In genomic region chr1:191313158-191313557, GRCm38 (mm10) we compare ENCODE assay signal across 8 mouse cellular contexts. TPM values are rescaled to one million over a fixed set of nuclear protein-coding genes. Genes with fewer than 3 reads are reported as not detected.
A peak's percentile ranks its signal among the peaks of the same experiment; 100 is the strongest.
DNase-seq lines count a peak whose midpoint lies in the region; ATAC-seq and TF ChIP-seq lines count a peak whose summit lies in the region.

No protein-coding gene starts in this region.

- H3K4me2 ChIP-seq in heart, embryonic 12.5 days = peak overlapping the region; percentile 69
- H3K4me2 ChIP-seq in forebrain, postnatal 0 days (ENCODE audit: low read depth) = peak overlapping the region; percentile 47; the same call in 1 of the 2 replicates
- H3K4me2 ChIP-seq in lung, postnatal 0 days (replicated peaks; ENCODE audit: low read depth, low read length) = peak overlapping the region; percentile 54

- no peak for TF ChIP-seq CTCF in E14TG2a.4 (conservative IDR thresholded peaks at IDR 0.05; ENCODE audit: low read length)
- no peak for TF ChIP-seq CTCF in forebrain, postnatal 0 days (IDR thresholded peaks at IDR 0.05; ENCODE audit: low read depth)
- no peak for TF ChIP-seq CTCF in lung, postnatal 0 days (IDR thresholded peaks at IDR 0.05)

- H3K27ac ChIP-seq in heart, embryonic 12.5 days (ENCODE audit: poor library complexity, severe bottlenecking) = peak overlapping the region; percentile 69; the same call in 1 of the 2 replicates
- no peak overlapping the region for H3K27ac ChIP-seq in forebrain, postnatal 0 days (ENCODE audit: low read depth, low read length)
- peak overlapping the region; percentile 75 for H3K27ac ChIP-seq in lung, postnatal 0 days (ENCODE audit: low read length)

- no peak for TF ChIP-seq EP300 in lung, postnatal 0 days (IDR thresholded peaks at IDR 0.05)

- WGBS in heart, embryonic 12.5 days = 72% methylated on average over 6 of the region's 6 CpGs
- 72% methylated on average over 6 of the region's 6 CpGs for WGBS in forebrain, postnatal 0 days
- WGBS in lung, postnatal 0 days = 73% methylated on average over 6 of the region's 6 CpGs

- no peak for ATAC-seq in heart, embryonic 12.5 days (ENCODE audit: insufficient number of reproducible peaks, low FRiP score)
- no peak for ATAC-seq in forebrain, postnatal 0 days
- ATAC-seq in lung, postnatal 0 days = no peak
- no peak for ATAC-seq in megakaryocyte progenitor cell, adult 5-6 weeks (replicated peaks; ENCODE audit: poor library complexity)

- H3K9me3 ChIP-seq in heart, embryonic 12.5 days (replicated peaks) = no peaks in the 10 kb centered on the region
- no peaks in the 10 kb centered on the region for H3K9me3 ChIP-seq in E14TG2a.4 (ENCODE audit: low read length)
- H3K9me3 ChIP-seq in forebrain, postnatal 0 days (ENCODE audit: low read length) = no peaks in the 10 kb centered on the region
- H3K9me3 ChIP-seq in lung, postnatal 0 days (ENCODE audit: low read length) = no peaks in the 10 kb centered on the region

- H3K4me1 ChIP-seq in heart, embryonic 12.5 days (replicated peaks) = peaks cover 12% of the 10 kb centered on the region
- peaks cover 18% of the 10 kb centered on the region for H3K4me1 ChIP-seq in E14TG2a.4 (replicated peaks; ENCODE audit: low read depth, low read length)
- H3K4me1 ChIP-seq in forebrain, postnatal 0 days (ENCODE audit: insufficient read depth) = 0 out of 2 replicates have a peak, but pooled peaks cover 6% of the 10 kb centered on the region
- H3K4me1 ChIP-seq in lung, postnatal 0 days (ENCODE audit: insufficient read depth, low read depth, low read length) = peaks cover 10% of the 10 kb centered on the region; the same call in 1 of the 2 replicates

- H3K27me3 ChIP-seq in heart, embryonic 12.5 days (replicated peaks) = no peaks in the 10 kb centered on the region
- peaks cover 13% of the 10 kb centered on the region for H3K27me3 ChIP-seq in E14TG2a.4 (ENCODE audit: insufficient read depth, low read length)
- H3K27me3 ChIP-seq in forebrain, postnatal 0 days (ENCODE audit: insufficient read depth, low read length) = no peaks in the 10 kb centered on the region
- H3K27me3 ChIP-seq in lung, postnatal 0 days (replicated peaks; ENCODE audit: insufficient read depth, low read length) = no peaks in the 10 kb centered on the region

- H3K9ac ChIP-seq in heart, embryonic 12.5 days = peak overlapping the region; percentile 75; the same call in 1 of the 2 replicates
- H3K9ac ChIP-seq in forebrain, postnatal 0 days = no peak overlapping the region
- H3K9ac ChIP-seq in lung, postnatal 0 days (replicated peaks; ENCODE audit: low read depth) = peak overlapping the region; percentile 52

- peak overlapping the region; percentile 68 for H3K4me3 ChIP-seq in heart, embryonic 12.5 days
- H3K4me3 ChIP-seq in E14TG2a.4 (replicated peaks; ENCODE audit: low read length) = peak overlapping the region; percentile 74
- H3K4me3 ChIP-seq in forebrain, postnatal 0 days (ENCODE audit: low read depth, low read length) = no peak overlapping the region; the same call in 1 of the 2 replicates
- H3K4me3 ChIP-seq in lung, postnatal 0 days (ENCODE audit: low read depth, low read length) = peak overlapping the region; percentile 55

- peaks cover 6% of the 10 kb centered on the region for H3K36me3 ChIP-seq in heart, embryonic 12.5 days
- no peaks in the 10 kb centered on the region for H3K36me3 ChIP-seq in E14TG2a.4 (ENCODE audit: insufficient read depth, low read length)
- peaks cover 7% of the 10 kb centered on the region; the same call in 1 of the 2 replicates for H3K36me3 ChIP-seq in forebrain, postnatal 0 days (ENCODE audit: insufficient read depth)
- no peaks in the 10 kb centered on the region for H3K36me3 ChIP-seq in lung, postnatal 0 days (ENCODE audit: insufficient read depth, low read length)

- DNase-seq in heart, adult 9 months (ENCODE audit: low spot score in 2 of 2) = no peak
- no peak for DNase-seq in forebrain, postnatal 0 days
- DNase-seq in lung, postnatal 0 days (ENCODE audit: low spot score) = peak; percentile 36
- DNase-seq in frontal cortex, postnatal 25 days (ENCODE audit: low spot score in 2 of 2) = no peak
- no peak for DNase-seq in right cerebral cortex, adult 18-20 months

RNA-seq across cellular contexts. Expression of gene Nenf, which starts 4.8 kb away (rescaled TPM):
- 103 and 105 TPM in 2 replicates for polyA plus RNA-seq in heart, embryonic 12.5 days (2016; fragmentation: Nextera tagmentation; extraction: Ambion mirVana)
- total RNA-seq in forebrain, postnatal 0 days (2014; rRNA removed) = 170 and 329 TPM in 2 replicates
- 189 and 236 TPM in 2 replicates for polyA plus RNA-seq in forebrain, postnatal 0 days (2015; fragmentation: Nextera tagmentation; extraction: Ambion mirVana)
- 149 and 177 TPM in 2 replicates for polyA plus RNA-seq in lung, postnatal 0 days (2015; fragmentation: Nextera tagmentation; extraction: Ambion mirVana)
- 23.8 and 29.8 TPM in 2 replicates for total RNA-seq in megakaryocyte progenitor cell, adult 5-6 weeks (2015)
- total RNA-seq in megakaryocyte progenitor cell, adult 5-6 weeks (2017) = 7.6 and 8.7 TPM in 2 replicates

RNA-seq across cellular contexts. Expression of gene Tmem206, which starts 12.6 kb away (rescaled TPM):
- polyA plus RNA-seq in heart, embryonic 12.5 days (2016; fragmentation: Nextera tagmentation; extraction: Ambion mirVana) = 16.6 and 18.1 TPM in 2 replicates
- 20.2 and 28.3 TPM in 2 replicates for total RNA-seq in forebrain, postnatal 0 days (2014; rRNA removed)
- 26.1 and 30.8 TPM in 2 replicates for polyA plus RNA-seq in forebrain, postnatal 0 days (2015; fragmentation: Nextera tagmentation; extraction: Ambion mirVana)
- polyA plus RNA-seq in lung, postnatal 0 days (2015; fragmentation: Nextera tagmentation; extraction: Ambion mirVana) = 13.1 and 14.7 TPM in 2 replicates
- 20.8 and 23.8 TPM in 2 replicates for total RNA-seq in megakaryocyte progenitor cell, adult 5-6 weeks (2015)
- total RNA-seq in megakaryocyte progenitor cell, adult 5-6 weeks (2017) = 22.0 and 25.4 TPM in 2 replicates
